Mouse (Mus musculus): ENCODE measurements around the gene Pde10a.

DNA sequence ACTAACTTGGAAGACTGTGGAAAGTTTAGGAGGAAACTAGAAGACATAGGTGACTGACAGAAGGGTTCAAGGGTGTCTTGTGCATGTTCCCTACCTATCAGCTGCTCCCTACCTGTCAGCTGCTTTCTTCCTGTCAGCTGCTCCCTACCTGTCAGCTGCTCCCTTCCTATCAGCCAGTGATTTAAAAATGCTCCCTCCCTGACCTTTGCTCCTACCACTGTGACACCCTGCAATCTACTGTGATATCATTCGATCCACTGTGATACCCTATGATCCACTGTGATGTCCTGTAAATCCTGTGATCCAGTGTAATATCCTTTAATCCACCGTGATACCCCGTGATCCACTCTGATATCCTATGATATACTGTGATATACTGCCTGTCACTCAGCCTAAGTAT, 249.1 kb downstream of the Pde10a start:
- TF ChIP-seq POLR2A (IDR thresholded peaks at IDR 0.05; ENCODE audit: borderline replicate concordance, low read depth, low read length) (no peak), CTCF (IDR thresholded peaks at IDR 0.05; ENCODE audit: low read depth, low read length) (no peak)
